Mouse (Mus musculus) hindbrain, embryonic 15.5 days (tissue): ENCODE results near the gene Rps15. TPM values are rescaled to one million over a fixed set of nuclear protein-coding genes. Genes with fewer than 3 reads are reported as not detected.

ENCODE experiments used
- ATAC-seq: fragments of 200-750 bp; cut with Nextera tagmentation; 2 replicates; pipeline ENCODE4 v1.8.0; 2017; ENCODE audit warnings: low read depth, moderate number of reproducible peaks, moderate TSS enrichment; ENCODE audit not compliant: low FRiP score
- H3K27ac ChIP-seq: fragments of 300-500 bp; sonication (generic); replicated peaks from 2 replicates; pipeline ENCODE4 v1.5.1; 2015; ENCODE audit warnings: mild to moderate bottlenecking, inconsistent platforms
- H3K27me3 ChIP-seq: fragments of 300-500 bp; sonication (generic); 2 replicates; pipeline ENCODE4 v1.6.1; 2015; ENCODE audit warnings: control low read depth, inconsistent platforms
- H3K36me3 ChIP-seq: fragments of 300-500 bp; sonication (generic); 2 replicates; pipeline ENCODE4 v1.6.1; 2015; ENCODE audit warnings: control low read depth, inconsistent platforms
- H3K4me1 ChIP-seq: fragments of 300-500 bp; sonication (generic); replicated peaks from 2 replicates; pipeline ENCODE4 v1.6.1; 2015; ENCODE audit warnings: control low read depth, inconsistent platforms
- H3K4me2 ChIP-seq: fragments of 300-500 bp; sonication (generic); 2 replicates; pipeline ENCODE4 v1.6.1; 2015; ENCODE audit warnings: moderate library complexity, mild to moderate bottlenecking, inconsistent platforms
- H3K4me3 ChIP-seq: fragments of 300-500 bp; sonication (generic); 2 replicates; pipeline ENCODE4 v1.5.1; 2015; ENCODE audit warnings: mild to moderate bottlenecking, inconsistent platforms
- H3K9ac ChIP-seq: fragments of 300-500 bp; sonication (generic); 2 replicates; pipeline ENCODE4 v1.6.1; 2015; ENCODE audit warnings: inconsistent platforms
- H3K9me3 ChIP-seq: fragments of 300-500 bp; sonication (generic); 2 replicates; pipeline ENCODE4 v1.6.1; 2016; ENCODE audit warnings: control low read depth, inconsistent platforms
- WGBS: fragments of 180-500 bp; shearing (Covaris S2); methylation state at CpG from one replicate; pipeline ENCODE4 v1.1.7; 2015; 5-methylcytosine and 5-hydroxymethylcytosine counted together
- microRNA-seq: library from miRNA; unstranded; fragments of <30 nt; microRNA quantifications from one replicate; pipeline ENCODE4, GENCODE M21; 2016
- polyA plus RNA-seq: library from polyadenylated mRNA; unstranded; fragments of >200 nt; fragmentation: Nextera tagmentation; extraction: Ambion mirVana; gene quantifications from 2 replicates; pipeline ENCODE4 v1.2.1, GENCODE M21; 2015

Rps15 gene
- polyA plus RNA-seq, 1 experiment from 2014 or later = 551 TPM

DNA sequence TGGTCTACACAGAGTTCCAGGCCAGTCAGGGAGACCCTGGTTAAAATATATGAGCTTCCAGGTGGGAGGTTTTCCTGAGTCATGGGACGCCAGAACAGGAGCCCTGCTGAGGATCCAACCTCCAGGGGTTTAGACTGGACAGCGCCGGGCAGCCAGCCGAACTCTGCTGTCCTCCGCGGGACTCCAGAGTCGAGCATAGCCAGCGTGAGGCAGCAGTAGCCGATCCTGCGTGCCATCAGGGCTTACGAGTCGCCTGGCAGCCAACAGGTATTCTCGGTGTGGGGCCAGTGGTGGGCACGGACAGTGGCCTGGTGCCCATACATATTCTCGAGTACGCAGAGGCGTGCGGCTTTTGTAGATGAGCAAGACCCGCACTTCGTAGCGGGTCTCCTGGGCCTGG, 48.8 kb downstream of the Rps15 start:
- Histone ChIP-seq H3K27me3 (peaks cover 59% of the 10 kb centered on the region), H3K36me3 (no peaks in the 10 kb centered on the region), H3K9me3 (no peaks in the 10 kb centered on the region), H3K4me1 (peaks cover 22% of the 10 kb centered on the region), H3K4me3 (no peak overlapping the region), H3K27ac (no peak overlapping the region), H3K9ac (no peak overlapping the region), H3K4me2 (no peak overlapping the region)
- ATAC-seq = no peak
- 8% methylated on average over 21 of the region's 21 CpGs for WGBS

DNA sequence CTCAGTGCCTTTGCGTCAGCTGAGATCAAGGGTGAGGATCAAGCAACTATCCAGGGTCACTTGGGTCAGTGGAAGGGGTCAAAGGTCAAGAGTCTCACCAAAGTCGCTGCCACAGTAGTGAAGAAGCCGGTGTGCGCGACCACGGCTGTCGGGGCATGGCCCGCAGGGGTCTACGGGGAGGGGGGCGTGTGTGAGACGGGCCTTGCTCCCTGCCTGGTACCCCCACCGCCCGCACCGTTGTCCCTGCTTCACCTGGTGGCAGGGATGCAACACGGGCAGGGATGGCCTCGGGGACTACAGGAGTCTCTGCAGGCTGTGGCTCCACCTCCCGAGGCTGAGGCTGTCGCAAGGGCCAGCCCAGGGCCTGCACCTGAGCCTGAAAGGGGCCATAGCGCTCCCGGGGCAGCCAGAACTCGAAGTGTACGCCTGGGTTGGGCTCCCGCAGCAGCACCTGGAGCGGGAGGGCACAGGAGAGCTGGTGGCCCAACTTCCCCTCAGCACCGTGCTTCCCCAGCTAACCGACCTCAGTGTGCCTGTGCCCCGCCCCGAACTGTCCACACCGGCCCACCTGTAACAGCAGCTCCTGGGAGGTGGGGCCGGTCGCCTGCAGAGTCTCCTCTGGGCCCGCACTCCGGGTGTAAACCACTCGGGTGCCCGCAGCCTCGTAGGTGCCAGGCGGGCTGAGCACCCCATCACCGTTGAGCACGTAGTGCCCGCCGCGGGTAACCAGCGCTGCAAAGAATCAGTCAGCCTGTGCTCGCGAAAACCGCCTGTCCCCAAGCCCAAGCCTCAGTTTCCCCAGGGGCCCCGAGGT, 49.4 kb downstream of the Rps15 start:
- Histone ChIP-seq H3K36me3 (no peaks in the 10 kb centered on the region), H3K27ac (no peak overlapping the region), H3K4me2 (peak overlapping the region; percentile 56), H3K9ac (no peak overlapping the region), H3K4me3 (peak overlapping the region; percentile 32; the same call in 1 of the 2 replicates), H3K4me1 (peaks cover 22% of the 10 kb centered on the region), H3K27me3 (peaks cover 65% of the 10 kb centered on the region), H3K9me3 (no peaks in the 10 kb centered on the region)
- WGBS = 2% methylated on average over 47 of the region's 47 CpGs
- no peak for ATAC-seq

DNA sequence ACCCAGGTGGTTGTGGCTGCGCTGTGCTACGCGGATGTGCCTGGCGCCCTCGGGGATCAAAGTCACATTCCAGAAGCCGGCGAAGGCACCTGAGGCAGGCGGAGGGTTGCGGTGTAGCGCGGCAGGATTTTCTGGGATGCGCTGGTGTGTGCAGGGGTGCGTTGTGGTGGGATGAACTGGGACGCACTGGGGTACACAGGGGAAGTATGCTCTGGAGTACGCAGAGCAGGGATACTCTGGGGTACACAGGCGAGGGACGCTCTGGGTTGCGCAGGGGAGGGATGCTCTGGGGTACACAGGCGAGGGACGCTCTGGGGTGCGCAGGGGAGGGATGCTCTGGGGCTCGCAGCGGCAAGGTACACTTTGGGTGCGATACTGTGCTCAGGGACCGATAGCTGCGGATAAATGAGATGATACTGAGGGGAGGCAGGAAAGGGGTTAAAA, 50.1 kb downstream of the Rps15 start:
- Histone ChIP-seq H3K9ac (no peak overlapping the region), H3K36me3 (no peaks in the 10 kb centered on the region), H3K27me3 (peaks cover 69% of the 10 kb centered on the region), H3K9me3 (no peaks in the 10 kb centered on the region), H3K27ac (no peak overlapping the region), H3K4me3 (peak overlapping the region; percentile 32), H3K4me1 (peaks cover 24% of the 10 kb centered on the region), H3K4me2 (peak overlapping the region; percentile 56)
- ATAC-seq = peak; percentile 52; the same call in 1 of the 2 replicates
- under 1% methylated on average over 26 of the region's 26 CpGs for WGBS

DNA sequence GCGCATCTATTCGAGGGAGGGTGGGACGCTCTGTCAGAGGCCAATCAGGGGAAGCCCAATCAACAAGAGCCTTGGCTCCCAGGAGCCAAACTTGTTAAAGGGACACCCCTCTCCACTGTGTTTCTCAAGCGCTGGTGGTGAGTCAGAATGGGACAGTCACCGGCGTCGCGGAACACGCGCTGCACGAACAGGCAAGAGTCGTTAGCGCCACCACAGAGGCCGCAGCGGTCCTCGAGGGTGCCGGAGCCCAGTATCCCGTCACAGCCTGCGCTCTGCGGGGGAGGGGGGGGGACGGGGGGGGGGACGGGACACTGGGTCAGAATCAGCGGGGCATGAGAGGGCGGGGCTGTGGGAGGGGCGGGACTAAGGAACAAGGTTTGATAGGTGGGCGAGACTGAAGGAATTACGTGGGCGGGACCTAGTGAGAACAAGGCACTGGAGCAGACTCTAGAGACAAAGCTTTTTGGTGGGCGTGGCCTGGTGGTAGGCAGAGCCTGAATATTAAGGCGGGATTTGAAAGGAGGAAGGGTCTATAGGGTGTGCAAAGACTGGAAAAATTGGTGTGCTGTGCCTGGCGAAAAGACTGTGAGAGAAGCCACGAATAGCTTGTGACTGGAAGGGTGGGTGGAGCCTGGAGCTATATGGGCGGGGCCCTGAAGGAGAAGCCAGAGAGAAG, 50.6 kb downstream of the Rps15 start:
- Histone ChIP-seq H3K4me3 (peak overlapping the region; percentile 32), H3K4me2 (peak overlapping the region; percentile 56), H3K9me3 (no peaks in the 10 kb centered on the region), H3K27ac (no peak overlapping the region), H3K4me1 (peaks cover 30% of the 10 kb centered on the region), H3K27me3 (peaks cover 75% of the 10 kb centered on the region), H3K36me3 (no peaks in the 10 kb centered on the region), H3K9ac (no peak overlapping the region)
- 0% methylated on average over 22 of the region's 33 CpGs for whole genome bisulfite sequencing
- ATAC-seq = peak; percentile 59

DNA sequence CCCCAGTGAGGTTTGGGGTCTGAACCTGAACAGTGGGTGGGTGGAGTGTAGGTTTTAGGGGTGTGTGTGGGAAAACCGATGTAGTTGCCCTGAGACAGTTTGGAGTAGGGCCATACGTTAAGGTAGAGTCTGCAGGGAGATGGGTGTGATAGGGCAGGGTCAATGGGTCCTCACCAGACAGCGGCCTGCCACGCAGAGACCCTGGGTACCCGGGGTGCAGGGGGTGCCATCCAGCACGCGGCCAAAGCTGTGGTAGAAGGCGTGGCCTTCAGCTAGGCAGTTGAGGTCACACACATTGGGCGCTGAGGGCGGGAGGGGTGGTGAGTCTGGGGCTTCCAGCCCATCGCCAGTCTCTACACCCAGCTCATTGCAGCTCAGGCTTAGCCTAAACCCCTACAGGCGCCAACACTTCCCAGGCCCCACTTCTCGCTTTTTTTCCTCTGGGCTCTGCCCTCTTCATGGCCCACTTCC, 51.2 kb downstream of the Rps15 start:
- H3K4me1 ChIP-seq = peaks cover 36% of the 10 kb centered on the region
- H3K9ac ChIP-seq = no peak overlapping the region
- ATAC-seq = peak; percentile 21; the same call in 1 of the 2 replicates
- peak overlapping the region; percentile 32 for H3K4me3 ChIP-seq
- H3K9me3 ChIP-seq = no peaks in the 10 kb centered on the region
- peak overlapping the region; percentile 56 for H3K4me2 ChIP-seq
- H3K36me3 ChIP-seq = no peaks in the 10 kb centered on the region
- no peak overlapping the region for H3K27ac ChIP-seq
- 24% methylated on average over 12 of the region's 13 CpGs for WGBS
- H3K27me3 ChIP-seq = peaks cover 80% of the 10 kb centered on the region

Small RNA genes lying within 50 kb of the gene (microRNA-seq; reads per million reads assigned to microRNA genes)
- 0.65 reads per million for gene Mir6911

Other genes with a start within 250 kb of the Rps15 start
- gene Gpx4, start 245.3 kb upstream of the Rps15 start, polyA plus RNA-seq = 583 and 596 TPM in 2 replicates
- 12.6 and 12.9 TPM in 2 replicates for gene Sbno2, start 186.9 kb upstream of the Rps15 start, polyA plus RNA-seq
- gene Stk11, start 176.7 kb upstream of the Rps15 start, polyA plus RNA-seq = 18.6 and 20.0 TPM in 2 replicates
- gene Atp5d, start 153.8 kb upstream of the Rps15 start, polyA plus RNA-seq = 503 and 517 TPM in 2 replicates
- 61.4 and 71.3 TPM in 2 replicates for gene Cbarp, start 151.6 kb upstream of the Rps15 start, polyA plus RNA-seq
- 22.6 and 26.0 TPM in 2 replicates for gene Midn, start 144.2 kb upstream of the Rps15 start, polyA plus RNA-seq
- 295 and 319 TPM in 2 replicates for gene Cirbp, start 126.5 kb upstream of the Rps15 start, polyA plus RNA-seq
- gene 1600002K03Rik, start 119.5 kb upstream of the Rps15 start, polyA plus RNA-seq = 10.1 and 12.7 TPM in 2 replicates
- 29.1 and 33.6 TPM in 2 replicates for gene Efna2, start 113.0 kb upstream of the Rps15 start, polyA plus RNA-seq
- 36.5 and 38.6 TPM in 2 replicates for gene Mum1, start 66.0 kb upstream of the Rps15 start, polyA plus RNA-seq
- gene Ndufs7, start 43.3 kb upstream of the Rps15 start, polyA plus RNA-seq = 311 and 321 TPM in 2 replicates
- gene Gamt, start 31.4 kb upstream of the Rps15 start, polyA plus RNA-seq = 24.6 and 28.1 TPM in 2 replicates
- gene Dazap1, start 31.0 kb upstream of the Rps15 start, polyA plus RNA-seq = 46.9 and 51.3 TPM in 2 replicates
- gene Apc2, start 3.5 kb downstream of the Rps15 start, polyA plus RNA-seq = 175 and 181 TPM in 2 replicates
- 29.8 and 30.1 TPM in 2 replicates for gene 2310011J03Rik, start 28.1 kb downstream of the Rps15 start, polyA plus RNA-seq
- gene Pcsk4, start 37.0 kb downstream of the Rps15 start, polyA plus RNA-seq = 6.1 and 6.7 TPM in 2 replicates
- 5.7 and 7.1 TPM in 2 replicates for gene Reep6, start 37.5 kb downstream of the Rps15 start, polyA plus RNA-seq
- gene Adamtsl5, start 56.0 kb downstream of the Rps15 start, polyA plus RNA-seq = 0.76 and 1.2 TPM in 2 replicates
- 6.1 and 6.4 TPM in 2 replicates for gene Plk5, start 64.0 kb downstream of the Rps15 start, polyA plus RNA-seq
- gene Mex3d, start 95.2 kb downstream of the Rps15 start, polyA plus RNA-seq = 18.9 and 19.2 TPM in 2 replicates
- 213 and 229 TPM in 2 replicates for gene Mbd3, start 107.1 kb downstream of the Rps15 start, polyA plus RNA-seq
- gene Uqcr11, start 114.4 kb downstream of the Rps15 start, polyA plus RNA-seq = 711 and 737 TPM in 2 replicates
- gene Tcf3, start 141.2 kb downstream of the Rps15 start, polyA plus RNA-seq = 52.5 and 54.7 TPM in 2 replicates
- gene Onecut3, start 202.4 kb downstream of the Rps15 start, polyA plus RNA-seq = 1.6 and 1.7 TPM in 2 replicates
- gene Atp8b3, start 246.7 kb downstream of the Rps15 start, polyA plus RNA-seq = 1.2 and 1.5 TPM in 2 replicates